8 mouse cellular contexts compared by ENCODE assay signal in the genomic region with DNA sequence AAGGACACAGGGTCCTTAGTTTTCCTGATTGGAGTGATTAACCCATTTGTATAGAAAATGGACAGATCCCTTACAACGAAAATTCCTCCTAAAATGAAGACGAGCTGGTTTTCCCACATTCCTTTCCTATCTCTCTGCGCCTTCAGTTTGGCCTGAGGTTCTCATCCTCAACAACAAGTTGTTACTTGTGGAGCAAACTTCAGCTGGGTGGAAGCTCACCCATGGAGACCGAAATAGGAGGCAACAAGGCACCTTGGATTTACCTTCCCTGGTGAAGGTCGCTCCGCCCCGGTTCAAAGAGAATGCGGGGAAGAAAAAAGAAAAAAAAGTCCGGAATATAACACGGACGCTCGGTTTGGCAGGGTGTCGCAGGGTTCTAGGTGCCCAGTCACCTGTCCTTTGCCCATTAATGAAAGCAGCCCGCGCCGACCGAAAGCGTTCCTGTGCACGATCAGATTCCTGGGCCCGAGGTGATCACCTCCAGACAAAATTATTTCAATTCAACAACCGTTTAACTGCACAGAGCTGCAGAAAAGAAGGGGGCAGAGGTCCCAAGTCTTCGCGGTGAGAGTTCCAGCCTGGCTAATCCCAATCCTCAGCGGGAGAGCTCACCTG. TPM values are rescaled to one million over a fixed set of nuclear protein-coding genes. Genes with fewer than 3 reads are reported as not detected.
DNase-seq lines count a peak whose midpoint lies in the region; ATAC-seq and TF ChIP-seq lines count a peak whose summit lies in the region.

No protein-coding gene starts in this region.

- 7% methylated on average over 24 of the region's 24 CpGs for WGBS in kidney, embryonic 15.5 days
- WGBS in embryonic facial prominence, embryonic 13.5 days = 3% methylated on average over 24 of the region's 24 CpGs
- 2% methylated on average over 24 of the region's 24 CpGs for WGBS in intestine, postnatal 0 days
- 6% methylated on average over 24 of the region's 24 CpGs for WGBS in neural tube, embryonic 11.5 days

- H3K4me3 ChIP-seq in kidney, embryonic 15.5 days (replicated peaks) = peak overlapping the region; percentile 46
- H3K4me3 ChIP-seq in embryonic facial prominence, embryonic 13.5 days = peak overlapping the region; percentile 44
- peak overlapping the region; percentile 57 for H3K4me3 ChIP-seq in intestine, postnatal 0 days (ENCODE audit: low read depth, low read length)
- H3K4me3 ChIP-seq in neural tube, embryonic 11.5 days (ENCODE audit: low read depth, low read length) = peak overlapping the region; percentile 34

- peak overlapping the region; percentile 41; the same call in 1 of the 2 replicates for H3K9ac ChIP-seq in kidney, embryonic 15.5 days
- peak overlapping the region; percentile 61 for H3K9ac ChIP-seq in embryonic facial prominence, embryonic 13.5 days
- peak overlapping the region; percentile 54 for H3K9ac ChIP-seq in intestine, postnatal 0 days (ENCODE audit: low read depth, low read length)
- H3K9ac ChIP-seq in neural tube, embryonic 11.5 days (ENCODE audit: low read length) = no peak overlapping the region

- peak; percentile 41; the same call in 1 of the 2 replicates for ATAC-seq in kidney, embryonic 15.5 days (replicated peaks; ENCODE audit: low FRiP score)
- no peak for ATAC-seq in embryonic facial prominence, embryonic 13.5 days (ENCODE audit: insufficient number of reproducible peaks, insufficient read depth, low FRiP score, low TSS enrichment, low read depth)
- ATAC-seq in intestine, postnatal 0 days = peak; percentile 27; the same call in 1 of the 2 replicates
- ATAC-seq in neural tube, embryonic 11.5 days (ENCODE audit: insufficient read depth, low FRiP score, low TSS enrichment) = no peak

- H3K9me3 ChIP-seq in kidney, embryonic 15.5 days (replicated peaks) = no peaks in the 10 kb centered on the region
- H3K9me3 ChIP-seq in embryonic facial prominence, embryonic 13.5 days = no peaks in the 10 kb centered on the region
- H3K9me3 ChIP-seq in intestine, postnatal 0 days (ENCODE audit: control insufficient read depth) = no peaks in the 10 kb centered on the region
- H3K9me3 ChIP-seq in neural tube, embryonic 11.5 days (ENCODE audit: control insufficient read depth, low read length) = no peaks in the 10 kb centered on the region

- peak overlapping the region; percentile 73 for H3K4me2 ChIP-seq in kidney, embryonic 15.5 days
- peak overlapping the region; percentile 61 for H3K4me2 ChIP-seq in embryonic facial prominence, embryonic 13.5 days
- peak overlapping the region; percentile 71 for H3K4me2 ChIP-seq in intestine, postnatal 0 days (replicated peaks; ENCODE audit: low read depth)
- peak overlapping the region; percentile 67 for H3K4me2 ChIP-seq in neural tube, embryonic 11.5 days (ENCODE audit: low read depth)

- peaks cover 14% of the 10 kb centered on the region for H3K4me1 ChIP-seq in kidney, embryonic 15.5 days
- H3K4me1 ChIP-seq in embryonic facial prominence, embryonic 13.5 days = peaks cover 13% of the 10 kb centered on the region
- H3K4me1 ChIP-seq in intestine, postnatal 0 days (replicated peaks; ENCODE audit: control insufficient read depth, insufficient read depth, low read length) = 0 out of 2 replicates have a peak, but pooled peaks cover 2% of the 10 kb centered on the region
- H3K4me1 ChIP-seq in neural tube, embryonic 11.5 days (ENCODE audit: control insufficient read depth, insufficient read depth, low read length) = peaks cover 8% of the 10 kb centered on the region; the same call in 1 of the 2 replicates

- no peak for TF ChIP-seq CTCF in intestine, postnatal 0 days (IDR thresholded peaks at IDR 0.05; ENCODE audit: low read depth)

- H3K27me3 ChIP-seq in kidney, embryonic 15.5 days = peaks cover 54% of the 10 kb centered on the region
- peaks cover 56% of the 10 kb centered on the region for H3K27me3 ChIP-seq in embryonic facial prominence, embryonic 13.5 days
- 0 out of 2 replicates have a peak, but pooled peaks cover 3% of the 10 kb centered on the region for H3K27me3 ChIP-seq in intestine, postnatal 0 days (replicated peaks; ENCODE audit: control insufficient read depth, insufficient read depth, low read length)
- H3K27me3 ChIP-seq in neural tube, embryonic 11.5 days (ENCODE audit: control insufficient read depth, insufficient read depth, low read length) = peaks cover 21% of the 10 kb centered on the region

- no peaks in the 10 kb centered on the region for H3K36me3 ChIP-seq in kidney, embryonic 15.5 days
- no peaks in the 10 kb centered on the region for H3K36me3 ChIP-seq in embryonic facial prominence, embryonic 13.5 days
- peaks cover 2% of the 10 kb centered on the region; the same call in 1 of the 2 replicates for H3K36me3 ChIP-seq in intestine, postnatal 0 days (ENCODE audit: control insufficient read depth, insufficient read depth)
- H3K36me3 ChIP-seq in neural tube, embryonic 11.5 days (ENCODE audit: control insufficient read depth, insufficient read depth, low read length) = no peaks in the 10 kb centered on the region

- DNase-seq in kidney, postnatal 14 days = no peak
- peak; percentile 24 for DNase-seq in neural tube, embryonic 11.5 days (ENCODE audit: low spot score)
- no peak for DNase-seq in adrenal gland, postnatal 4 days (ENCODE audit: low spot score in 2 of 2)
- no peak for DNase-seq in layer of hippocampus, postnatal 25 days (ENCODE audit: extremely low spot score in 1 of 2, low spot score in 1 of 2)
- no peak for DNase-seq in heart, adult 9 months (ENCODE audit: low spot score in 2 of 2)

- H3K27ac ChIP-seq in kidney, embryonic 15.5 days = peak overlapping the region; percentile 64; the same call in 1 of the 2 replicates
- H3K27ac ChIP-seq in embryonic facial prominence, embryonic 13.5 days = peak overlapping the region; percentile 81
- H3K27ac ChIP-seq in intestine, postnatal 0 days (ENCODE audit: low read depth, low read length) = peak overlapping the region; percentile 88
- H3K27ac ChIP-seq in neural tube, embryonic 11.5 days (ENCODE audit: low read depth, low read length) = no peak overlapping the region

RNA-seq across cellular contexts. Expression of gene Fermt1, which starts 0.9 kb away (rescaled TPM):
- 14.9 and 16.2 TPM in 2 replicates for polyA plus RNA-seq in kidney, embryonic 15.5 days (2015; fragmentation: Nextera tagmentation; extraction: Ambion mirVana)
- polyA plus RNA-seq in embryonic facial prominence, embryonic 13.5 days (2015; fragmentation: Nextera tagmentation; extraction: Ambion mirVana) = 24.9 and 27.0 TPM in 2 replicates
- polyA plus RNA-seq in intestine, postnatal 0 days (2015; fragmentation: Nextera tagmentation; extraction: Ambion mirVana) = 69.7 and 77.5 TPM in 2 replicates
- polyA plus RNA-seq in neural tube, embryonic 11.5 days (2014; fragmentation: Nextera tagmentation; extraction: Ambion mirVana) = 4.4 and 5.1 TPM in 2 replicates
- 1 to 10 TPM in 1 of 2 experiments, not detected in 1; 1.9 TPM for total RNA-seq in adrenal gland, postnatal 4 days (2021)
- under 1 TPM; 0.22 to 0.49 TPM for total RNA-seq in layer of hippocampus, postnatal 25 days (2021)

Comparison
In these comparisons a context has a peak if more than half of its experiments do, and no peak if none do; other contexts are left out.
1. ATAC-seq: peak in kidney, embryonic 15.5 days (single experiment) and intestine, postnatal 0 days (single experiment); none in embryonic facial prominence, embryonic 13.5 days (single experiment) and neural tube, embryonic 11.5 days (single experiment).
2. Peak in every context shown above with its lines, with median percentiles within 50 percentile points of each other: H3K4me2 ChIP-seq and H3K4me3 ChIP-seq.